Mouse (Mus musculus) intestine, postnatal 0 days (tissue): ENCODE results near the gene Gm49396. TPM values are rescaled to one million over a fixed set of nuclear protein-coding genes. Genes with fewer than 3 reads are reported as not detected.

Source experiments
- ATAC-seq: fragments of 200-750 bp; cut with Nextera tagmentation; 2 replicates; pipeline ENCODE4 v1.8.0; 2017; ENCODE audit warnings: mild to moderate bottlenecking, moderate TSS enrichment, moderate library complexity
- H3K27ac ChIP-seq: fragments of 300-500 bp; sonication (generic); 2 replicates; pipeline ENCODE4 v1.5.1; 2014; ENCODE audit warnings: mild to moderate bottlenecking, low read depth, low read length, moderate library complexity
- H3K27me3 ChIP-seq: fragments of 300-500 bp; sonication (generic); replicated peaks from 2 replicates; pipeline ENCODE4 v1.6.1; 2014; ENCODE audit warnings: low read length, mixed read lengths; ENCODE audit not compliant: control insufficient read depth, insufficient read depth
- H3K36me3 ChIP-seq: fragments of 300-500 bp; sonication (generic); 2 replicates; pipeline ENCODE4 v1.6.1; 2014; ENCODE audit warnings: mild to moderate bottlenecking, moderate library complexity; ENCODE audit not compliant: control insufficient read depth, insufficient read depth
- H3K4me1 ChIP-seq: fragments of 300-500 bp; sonication (generic); replicated peaks from 2 replicates; pipeline ENCODE4 v1.6.1; 2014; ENCODE audit warnings: antibody characterized with exemption, low read length, mixed read lengths; ENCODE audit not compliant: control insufficient read depth, insufficient read depth
- H3K4me2 ChIP-seq: fragments of 300-500 bp; sonication (generic); replicated peaks from 2 replicates; pipeline ENCODE4 v1.6.1; 2014; ENCODE audit warnings: low read depth, mild to moderate bottlenecking, moderate library complexity
- H3K4me3 ChIP-seq: fragments of 300-500 bp; sonication (generic); 2 replicates; pipeline ENCODE4 v1.5.1; 2014; ENCODE audit warnings: low read depth, low read length
- H3K9ac ChIP-seq: fragments of 300-500 bp; sonication (generic); 2 replicates; pipeline ENCODE4 v1.6.1; 2014; ENCODE audit warnings: mild to moderate bottlenecking, low read depth, low read length
- H3K9me3 ChIP-seq: fragments of 300-500 bp; sonication (generic); 2 replicates; pipeline ENCODE4 v1.6.1; 2016; ENCODE audit warnings: mixed run types; ENCODE audit not compliant: control insufficient read depth
- CTCF ChIP-seq: sonication (generic); IDR thresholded peaks from 2 replicates; pipeline ENCODE4 v1.5.1; 2016; ENCODE audit warnings: low read depth, mild to moderate bottlenecking, control low read depth, antibody characterized with exemption, moderate library complexity
- WGBS: fragments of 180-500 bp; shearing (Covaris S2); extraction: QIAGEN DNeasy Blood & Tissue Kit; methylation state at CpG from one replicate; pipeline ENCODE4 v1.1.7; 2014; 5-methylcytosine and 5-hydroxymethylcytosine counted together
- polyA plus RNA-seq: library from polyadenylated mRNA; unstranded; fragments of >200 nt; fragmentation: Nextera tagmentation; extraction: Ambion mirVana; gene quantifications from 2 replicates; pipeline ENCODE4 v1.2.1, GENCODE M21; 2015

The Gm49396 gene
- polyA plus RNA-seq, 1 experiment from 2014 or later: 0.83 TPM

- Histone ChIP-seq H3K27me3 (no peaks in the 10 kb centered on the region), H3K9ac (peak overlapping the region; percentile 37; the same call in 1 of the 2 replicates), H3K36me3 (peaks cover 14% of the 10 kb centered on the region), H3K9me3 (no peaks in the 10 kb centered on the region), H3K4me2 (peak overlapping the region; percentile 97), H3K4me1 (peaks cover 3% of the 10 kb centered on the region; the same call in 1 of the 2 replicates), H3K4me3 (peak overlapping the region; percentile 75), H3K27ac (no peak overlapping the region)
- WGBS: 19% methylated on average over 23 of the region's 26 CpGs
- ATAC-seq: no peak; the same call in 1 of the 2 replicates
- no peak for TF ChIP-seq CTCF
Observed at GRCm38 (mm10) chr7:30533941-30534632, 29.1 kb upstream of the Gm49396 start.

GRCm38 (mm10) chr7:30534633-30535577, 28.2 kb upstream of the Gm49396 start, which contains the start of gene Arhgap33:
Gene Arhgap33, minus strand, starts transcription at chr7:30535060.
- H3K36me3 ChIP-seq: peaks cover 7% of the 10 kb centered on the region; the same call in 1 of the 2 replicates
- ATAC-seq: peak; percentile 92
- TF ChIP-seq CTCF: no peak
- H3K4me1 ChIP-seq: peaks cover 3% of the 10 kb centered on the region; the same call in 1 of the 2 replicates
- no peaks in the 10 kb centered on the region for H3K9me3 ChIP-seq
- peak within 1 kb of the TSS; percentile 97 for H3K4me2 ChIP-seq
- peak within 1 kb of the TSS; percentile 37; the same call in 1 of the 2 replicates for H3K9ac ChIP-seq
- H3K4me3 ChIP-seq: peak within 1 kb of the TSS; percentile 75
- under 1% methylated on average over 60 of the region's 84 CpGs for WGBS
- no peak within 1 kb of the TSS for H3K27ac ChIP-seq
- no peaks in the 10 kb centered on the region for H3K27me3 ChIP-seq

DNA sequence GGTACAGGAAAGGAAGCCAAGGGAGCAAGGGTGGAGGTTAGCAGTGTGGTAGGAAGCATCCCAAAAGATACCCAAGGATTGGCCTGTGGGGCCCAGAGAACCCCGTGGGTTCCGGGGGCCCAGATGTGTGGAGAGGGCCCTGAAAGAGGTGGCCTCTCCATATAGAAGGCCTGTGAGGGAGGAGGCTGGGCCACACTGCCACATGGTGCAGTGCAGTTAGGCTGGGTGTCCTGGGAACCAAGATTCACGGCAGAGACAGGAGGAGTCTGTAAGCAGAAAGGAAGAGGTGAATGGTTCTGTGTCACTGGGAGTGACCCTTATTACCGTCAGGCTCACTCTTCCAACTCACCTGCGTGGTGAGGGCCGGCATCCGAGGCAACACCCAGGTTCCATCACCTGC, 22.6 kb upstream of the Gm49396 start:
- Histone ChIP-seq H3K4me3 (no peak overlapping the region), H3K27me3 (no peaks in the 10 kb centered on the region), H3K4me2 (no peak overlapping the region), H3K36me3 (peaks cover 19% of the 10 kb centered on the region; the same call in 1 of the 2 replicates), H3K9ac (no peak overlapping the region), H3K9me3 (no peaks in the 10 kb centered on the region), H3K27ac (no peak overlapping the region), H3K4me1 (no peaks in the 10 kb centered on the region)
- 91% methylated on average over 7 of the region's 7 CpGs for WGBS
- no peak for TF ChIP-seq CTCF
- no peak for ATAC-seq

DNA sequence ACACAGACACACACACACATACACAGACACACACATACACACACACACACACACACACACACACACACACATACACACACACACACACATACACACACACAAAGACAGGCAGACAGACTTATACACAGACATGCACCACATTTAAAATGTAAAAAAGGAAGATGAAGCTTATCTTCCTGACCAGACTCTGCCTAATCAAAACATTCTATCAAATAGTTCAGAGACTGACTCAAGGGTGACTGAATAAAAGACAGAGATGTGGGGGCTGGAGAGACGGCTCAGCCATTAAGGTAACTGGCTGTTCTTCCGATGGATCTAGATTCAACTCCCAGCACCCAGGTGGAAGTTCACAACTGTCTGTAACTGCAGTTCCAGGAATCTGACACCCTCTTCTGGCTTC, 18.8 kb upstream of the Gm49396 start:
- Histone ChIP-seq H3K4me2 (no peak overlapping the region), H3K36me3 (peaks cover 19% of the 10 kb centered on the region; the same call in 1 of the 2 replicates), H3K4me3 (no peak overlapping the region), H3K27me3 (no peaks in the 10 kb centered on the region), H3K9me3 (no peaks in the 10 kb centered on the region), H3K27ac (no peak overlapping the region), H3K9ac (no peak overlapping the region), H3K4me1 (no peaks in the 10 kb centered on the region)
- 91% methylated on average over 2 of the region's 2 CpGs for WGBS
- TF ChIP-seq CTCF: no peak
- no peak for ATAC-seq

GRCm38 (mm10) chr7:30549880-30550279, 13.3 kb upstream of the Gm49396 start:
- H3K4me1 ChIP-seq: peaks cover 3% of the 10 kb centered on the region; the same call in 1 of the 2 replicates
- TF ChIP-seq CTCF: no peak
- H3K36me3 ChIP-seq: peaks cover 8% of the 10 kb centered on the region
- H3K4me2 ChIP-seq: no peak overlapping the region
- H3K4me3 ChIP-seq: no peak overlapping the region
- no peak overlapping the region for H3K27ac ChIP-seq
- H3K9me3 ChIP-seq: no peaks in the 10 kb centered on the region
- 82% methylated on average over 2 of the region's 2 CpGs for WGBS
- H3K9ac ChIP-seq: no peak overlapping the region
- ATAC-seq: no peak
- H3K27me3 ChIP-seq: no peaks in the 10 kb centered on the region

GRCm38 (mm10) chr7:30550603-30551002, 12.5 kb upstream of the Gm49396 start:
- Histone ChIP-seq H3K9me3 (no peaks in the 10 kb centered on the region), H3K4me2 (no peak overlapping the region), H3K4me3 (no peak overlapping the region), H3K27me3 (no peaks in the 10 kb centered on the region), H3K36me3 (peaks cover 14% of the 10 kb centered on the region), H3K27ac (no peak overlapping the region), H3K4me1 (peaks cover 3% of the 10 kb centered on the region; the same call in 1 of the 2 replicates), H3K9ac (no peak overlapping the region)
- ATAC-seq: no peak
- 100% methylated on average over 1 of the region's 1 CpGs for WGBS
- no peak for TF ChIP-seq CTCF
